Mouse (Mus musculus) midbrain, embryonic 16.5 days (tissue): ENCODE data around the gene Nrsn1. TPM values are rescaled to one million over a fixed set of nuclear protein-coding genes. Genes with fewer than 3 reads are reported as not detected.

Source experiments
- ATAC-seq: fragments of 200-750 bp; cut with Nextera tagmentation; 2 replicates; pipeline ENCODE4 v1.8.0; 2017; ENCODE audit warnings: moderate TSS enrichment
- H3K27ac ChIP-seq: fragments of 300-500 bp; sonication (generic); 2 replicates; pipeline ENCODE4 v1.5.1; 2014; ENCODE audit warnings: mild to moderate bottlenecking, low read length, mixed read lengths
- H3K27me3 ChIP-seq: fragments of 300-500 bp; sonication (generic); 2 replicates; pipeline ENCODE4 v1.6.1; 2014; ENCODE audit warnings: low read depth, low read length, mixed read lengths; ENCODE audit not compliant: control insufficient read depth, insufficient read depth
- H3K36me3 ChIP-seq: fragments of 300-500 bp; sonication (generic); 2 replicates; pipeline ENCODE4 v1.6.1; 2014; ENCODE audit warnings: mild to moderate bottlenecking, low read length, moderate library complexity, mixed read lengths; ENCODE audit not compliant: control insufficient read depth, insufficient read depth
- H3K4me1 ChIP-seq: fragments of 300-500 bp; sonication (generic); 2 replicates; pipeline ENCODE4 v1.6.1; 2014; ENCODE audit warnings: mild to moderate bottlenecking, low read length, mixed read lengths; ENCODE audit not compliant: control insufficient read depth, insufficient read depth
- H3K4me2 ChIP-seq: fragments of 300-500 bp; sonication (generic); 2 replicates; pipeline ENCODE4 v1.6.1; 2014; ENCODE audit warnings: mild to moderate bottlenecking, low read length, mixed read lengths
- H3K4me3 ChIP-seq: fragments of 300-500 bp; sonication (generic); 2 replicates; pipeline ENCODE4 v1.5.1; 2014; ENCODE audit warnings: low read depth, mild to moderate bottlenecking, low read length, moderate library complexity, mixed read lengths
- H3K9ac ChIP-seq: fragments of 300-500 bp; sonication (generic); 2 replicates; pipeline ENCODE4 v1.6.1; 2014; ENCODE audit warnings: low read depth, low read length, mixed read lengths
- H3K9me3 ChIP-seq: fragments of 300-500 bp; sonication (generic); replicated peaks from 2 replicates; pipeline ENCODE4 v1.6.1; 2014; ENCODE audit warnings: mild to moderate bottlenecking, low read length, mixed read lengths; ENCODE audit not compliant: control insufficient read depth, poor library complexity, severe bottlenecking
- WGBS: fragments of 180-500 bp; shearing (Covaris S2); extraction: QIAGEN DNeasy Blood & Tissue Kit; methylation state at CpG from one replicate; pipeline ENCODE4 v1.1.7; 2014; 5-methylcytosine and 5-hydroxymethylcytosine counted together
- polyA plus RNA-seq: library from polyadenylated mRNA; unstranded; fragments of >200 nt; fragmentation: Nextera tagmentation; extraction: Ambion mirVana; gene quantifications from 2 replicates; pipeline ENCODE4 v1.2.1, GENCODE M21; 2015

Gene Nrsn1
- polyA plus RNA-seq, 1 experiment from 2014 or later, result 96.6 TPM

GRCm38 (mm10) chr13:25257608-25258007 lies 12.7 kb downstream of the Nrsn1 start:
- Histone ChIP-seq H3K9ac (no peak overlapping the region), H3K27ac (no peak overlapping the region), H3K4me1 (no peaks in the 10 kb centered on the region), H3K27me3 (no peaks in the 10 kb centered on the region), H3K4me3 (no peak overlapping the region), H3K9me3 (no peaks in the 10 kb centered on the region), H3K36me3 (peaks cover 21% of the 10 kb centered on the region), H3K4me2 (no peak overlapping the region)
- WGBS, result 84% methylated on average over 6 of the region's 6 CpGs
- no peak for ATAC-seq

GRCm38 (mm10) chr13:25254478-25255263 lies 15.6 kb downstream of the Nrsn1 start:
- H3K9ac ChIP-seq, result no peak overlapping the region
- no peaks in the 10 kb centered on the region for H3K27me3 ChIP-seq
- no peak overlapping the region for H3K27ac ChIP-seq
- no peak overlapping the region for H3K4me3 ChIP-seq
- 86% methylated on average over 9 of the region's 9 CpGs for WGBS
- H3K4me1 ChIP-seq, result no peaks in the 10 kb centered on the region
- no peak overlapping the region for H3K4me2 ChIP-seq
- H3K36me3 ChIP-seq, result peaks cover 9% of the 10 kb centered on the region; the same call in 1 of the 2 replicates
- H3K9me3 ChIP-seq, result no peaks in the 10 kb centered on the region
- no peak for ATAC-seq

DNA sequence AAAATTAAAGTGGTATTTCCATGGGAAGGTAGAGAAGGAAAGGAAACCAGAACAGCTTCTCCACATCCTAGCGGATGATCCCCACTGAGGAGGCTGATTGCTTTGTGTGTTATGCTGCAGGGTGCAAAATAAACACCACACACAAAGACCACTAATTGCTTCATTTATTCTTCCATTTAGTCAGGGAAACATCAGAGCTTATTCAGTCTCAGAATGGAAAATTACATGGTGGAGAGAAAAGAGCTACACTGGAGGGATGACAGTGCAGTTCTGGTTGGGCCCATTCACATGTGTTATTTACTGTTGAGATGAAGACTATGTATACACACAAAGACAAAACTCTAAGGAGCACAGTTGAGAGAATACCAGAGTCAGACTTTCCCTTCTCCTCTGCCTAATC lies 18.4 kb downstream of the Nrsn1 start:
- ATAC-seq, result no peak
- H3K9me3 ChIP-seq, result no peaks in the 10 kb centered on the region
- no peak overlapping the region for H3K4me3 ChIP-seq
- H3K27ac ChIP-seq, result no peak overlapping the region
- no peaks in the 10 kb centered on the region for H3K4me1 ChIP-seq
- H3K36me3 ChIP-seq, result peaks cover 9% of the 10 kb centered on the region; the same call in 1 of the 2 replicates
- no peak overlapping the region for H3K9ac ChIP-seq
- H3K27me3 ChIP-seq, result no peaks in the 10 kb centered on the region
- H3K4me2 ChIP-seq, result no peak overlapping the region
- WGBS, result 71% methylated on average over 1 of the region's 1 CpGs

DNA sequence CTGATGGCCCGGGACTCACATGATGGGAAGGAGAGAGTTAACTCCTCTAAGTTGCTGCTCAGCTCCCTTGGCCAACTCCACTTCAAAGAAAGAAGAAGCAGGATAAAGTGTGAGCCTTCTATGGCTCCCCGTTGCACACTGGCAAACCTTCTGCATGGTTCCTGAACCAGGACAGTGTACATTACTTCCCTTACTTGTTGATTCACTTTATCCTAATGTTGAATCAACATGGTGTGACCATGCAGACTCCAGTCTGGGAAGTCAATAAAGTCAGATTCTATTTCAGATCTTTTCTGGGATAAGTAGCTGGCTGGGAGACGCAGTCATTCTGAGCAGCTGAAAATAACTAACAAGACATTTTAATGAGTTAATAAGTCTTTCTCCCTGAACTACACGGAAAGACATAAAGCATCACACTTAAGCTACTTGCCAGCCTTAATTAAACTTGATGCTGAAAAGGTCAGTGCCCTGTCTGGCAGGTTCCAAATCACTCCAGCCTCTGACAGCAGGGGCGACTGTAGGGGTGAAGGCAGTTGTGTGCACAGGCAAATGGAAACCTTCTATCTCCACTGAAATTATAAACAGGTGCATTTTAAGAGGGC lies 50.0 kb downstream of the Nrsn1 start:
- no peaks in the 10 kb centered on the region for H3K4me1 ChIP-seq
- H3K27me3 ChIP-seq, result no peaks in the 10 kb centered on the region
- H3K4me3 ChIP-seq, result no peak overlapping the region
- ATAC-seq, result no peak
- no peaks in the 10 kb centered on the region; the same call in 1 of the 2 replicates for H3K9me3 ChIP-seq
- H3K36me3 ChIP-seq, result no peaks in the 10 kb centered on the region
- no peak overlapping the region for H3K27ac ChIP-seq
- no peak overlapping the region for H3K4me2 ChIP-seq
- 74% methylated on average over 5 of the region's 5 CpGs for WGBS
- H3K9ac ChIP-seq, result no peak overlapping the region

- Histone ChIP-seq H3K4me2 (no peak overlapping the region), H3K9me3 (no peaks in the 10 kb centered on the region; the same call in 1 of the 2 replicates), H3K9ac (no peak overlapping the region), H3K27ac (no peak overlapping the region), H3K36me3 (no peaks in the 10 kb centered on the region), H3K4me3 (no peak overlapping the region), H3K27me3 (no peaks in the 10 kb centered on the region), H3K4me1 (no peaks in the 10 kb centered on the region)
- 97% methylated on average over 1 of the region's 1 CpGs for WGBS
- no peak for ATAC-seq
Measured at GRCm38 (mm10) chr13:25218394-25218793, 51.9 kb downstream of the Nrsn1 start.

- no peak overlapping the region for H3K27ac ChIP-seq
- no peaks in the 10 kb centered on the region for H3K4me1 ChIP-seq
- 88% methylated on average over 5 of the region's 5 CpGs for WGBS
- no peaks in the 10 kb centered on the region for H3K36me3 ChIP-seq
- no peak overlapping the region for H3K4me2 ChIP-seq
- no peaks in the 10 kb centered on the region for H3K9me3 ChIP-seq
- no peak for ATAC-seq
- no peak overlapping the region for H3K9ac ChIP-seq
- no peaks in the 10 kb centered on the region for H3K27me3 ChIP-seq
- no peak overlapping the region for H3K4me3 ChIP-seq
Measured at GRCm38 (mm10) chr13:25206950-25207349, 63.4 kb downstream of the Nrsn1 start.

Other genes starting within 250 kb of the Nrsn1 start
- 3.9 and 4.8 TPM in 2 replicates for gene Dcdc2a, start 214.5 kb downstream of the Nrsn1 start, polyA plus RNA-seq